Mouse (Mus musculus) layer of hippocampus, postnatal 25 days (tissue): ENCODE data around the gene Npnt. TPM values are rescaled to one million over a fixed set of nuclear protein-coding genes. Genes with fewer than 3 reads are reported as not detected.

ENCODE experiments used
- DNase-seq, 2 experiments: peaks; one replicate each; pipeline ENCODE4 v3.0.0; 2022; ENCODE audit warnings: mixed read lengths in 2 of 2, low spot score in 1 of 2; ENCODE audit errors: extremely low spot score in 1 of 2
- total RNA-seq, 2 experiments: library from RNA; stranded (reverse); gene quantifications; 2 replicates each; pipeline ENCODE4 v1.2.3; 2021

The Npnt gene
- 10 to 100 TPM; 17.3 to 18.0 TPM for total RNA-seq

- peak; percentile 20 to 28 for DNase-seq
Measured at GRCm38 (mm10) chr3:132949791-132950528, at the start of gene Npnt. TSS of gene Npnt (minus strand) at chr3:132950291.

GRCm38 (mm10) chr3:132996299-132996698, 46.2 kb upstream of the Npnt start:
- DNase-seq: no peak

- DNase-seq: no peak
Measured at GRCm38 (mm10) chr3:132995904-132996267, 45.8 kb upstream of the Npnt start.

GRCm38 (mm10) chr3:132995172-132995903, 45.2 kb upstream of the Npnt start:
- no peak for DNase-seq

GRCm38 (mm10) chr3:132986188-132986587, 36.1 kb upstream of the Npnt start:
- peak in 1 of 2 experiments; percentile 16 for DNase-seq

GRCm38 (mm10) chr3:132983845-132984485, 33.9 kb upstream of the Npnt start:
- no peak for DNase-seq

- DNase-seq: no peak
Measured at GRCm38 (mm10) chr3:132981968-132982367, 31.9 kb upstream of the Npnt start.

GRCm38 (mm10) chr3:132979781-132980461, 29.8 kb upstream of the Npnt start:
- no peak for DNase-seq

GRCm38 (mm10) chr3:132966255-132966654, 16.2 kb upstream of the Npnt start:
- no peak for DNase-seq

- no peak for DNase-seq
Measured at GRCm38 (mm10) chr3:132964715-132965507, 14.8 kb upstream of the Npnt start.

GRCm38 (mm10) chr3:132962631-132963361, 12.7 kb upstream of the Npnt start:
- no peak for DNase-seq

- no peak for DNase-seq
Measured at GRCm38 (mm10) chr3:132950529-132950880, 414 bp upstream of the Npnt start.

GRCm38 (mm10) chr3:132949380-132949790, 706 bp downstream of the Npnt start:
- DNase-seq: peak; percentile 12 to 16

- no peak for DNase-seq
Measured at GRCm38 (mm10) chr3:132948298-132948795, 1.7 kb downstream of the Npnt start.

GRCm38 (mm10) chr3:132946086-132946485, 4.0 kb downstream of the Npnt start:
- no peak for DNase-seq

- DNase-seq: no peak
Measured at GRCm38 (mm10) chr3:132945669-132946068, 4.4 kb downstream of the Npnt start.

- no peak for DNase-seq
Measured at GRCm38 (mm10) chr3:132944609-132945008, 5.5 kb downstream of the Npnt start.

- no peak for DNase-seq
Measured at GRCm38 (mm10) chr3:132944193-132944592, 5.9 kb downstream of the Npnt start.

GRCm38 (mm10) chr3:132942778-132943177, 7.3 kb downstream of the Npnt start:
- DNase-seq: no peak
